Mouse (Mus musculus) lung, adult 2 months (tissue): ENCODE results near the gene Slfnl1. TPM values are rescaled to one million over a fixed set of nuclear protein-coding genes. Genes with fewer than 3 reads are reported as not detected.

Experiments used
- DNase-seq: peaks from one replicate; pipeline ENCODE4 v3.0.0; 2022
- H3K4me1 ChIP-seq: fragments of 200-500 bp; 2 replicates; pipeline ENCODE4 v1.6.1; 2011; ENCODE audit warnings: low read length; ENCODE audit not compliant: control insufficient read depth, insufficient read depth
- H3K4me3 ChIP-seq: fragments of 200-500 bp; replicated peaks from 2 replicates; pipeline ENCODE3; 2011; ENCODE audit warnings: low read depth, mild to moderate bottlenecking, control low read depth, low read length; ENCODE audit errors: extremely low read depth
- CTCF ChIP-seq: fragments of 200-500 bp; IDR thresholded peaks from 2 replicates; pipeline ENCODE4 v1.5.1; 2011; ENCODE audit warnings: mild to moderate bottlenecking, low read length, control low read depth; ENCODE audit not compliant: insufficient read depth
- POLR2A ChIP-seq: fragments of 200-500 bp; IDR thresholded peaks from 2 replicates; pipeline ENCODE4 v1.6.1; 2011; ENCODE audit warnings: low read depth, mild to moderate bottlenecking, control low read depth, low read length, borderline replicate concordance; ENCODE audit errors: extremely low read depth
- WGBS: fragments of 180-500 bp; shearing (Covaris S2); methylation state at CpG from one replicate; pipeline ENCODE4 v1.1.7; 2018; 5-methylcytosine and 5-hydroxymethylcytosine counted together
- polyA plus RNA-seq: library from polyadenylated mRNA; depleted of rRNA; stranded (reverse); fragments of >200 nt; gene quantifications from 2 replicates; pipeline ENCODE4 v1.2.3, GENCODE M21; 2012; rRNA removed

Slfnl1 gene
- polyA plus RNA-seq = 0.12 and 0.26 TPM in 2 replicates

- DNase-seq = no peak
- TF ChIP-seq POLR2A (no peak), CTCF (no peak)
- no peak within 1 kb of the TSS for H3K4me3 ChIP-seq
- WGBS = 80% methylated on average over 6 of the region's 6 CpGs
- no peaks in the 10 kb centered on the region for H3K4me1 ChIP-seq
Observed at GRCm38 (mm10) chr4:120531986-120532385, at the start of gene Slfnl1. Gene Slfnl1, plus strand, starts transcription at chr4:120532231.

GRCm38 (mm10) chr4:120487707-120488106, 44.3 kb upstream of the Slfnl1 start:
- Histone ChIP-seq H3K4me3 (no peak overlapping the region), H3K4me1 (no peaks in the 10 kb centered on the region; the same call in 1 of the 2 replicates)
- TF ChIP-seq CTCF (no peak), POLR2A (no peak)
- WGBS = 45% methylated on average over 1 of the region's 1 CpGs
- DNase-seq = peak; percentile 6

- TF ChIP-seq POLR2A = no peak
- no peak for TF ChIP-seq CTCF
- no peak overlapping the region for H3K4me3 ChIP-seq
- WGBS = 90% methylated on average over 1 of the region's 1 CpGs
- DNase-seq = no peak
- H3K4me1 ChIP-seq = no peaks in the 10 kb centered on the region
Observed at GRCm38 (mm10) chr4:120506955-120507354, 25.1 kb upstream of the Slfnl1 start.

- H3K4me1 ChIP-seq = no peaks in the 10 kb centered on the region
- H3K4me3 ChIP-seq = no peak overlapping the region
- TF ChIP-seq POLR2A (no peak), CTCF (no peak)
- WGBS = 96% methylated on average over 4 of the region's 4 CpGs
- no peak for DNase-seq
Observed at GRCm38 (mm10) chr4:120511203-120511602, 20.8 kb upstream of the Slfnl1 start.

- TF ChIP-seq CTCF (no peak), POLR2A (no peak)
- Histone ChIP-seq H3K4me3 (no peak overlapping the region), H3K4me1 (no peaks in the 10 kb centered on the region)
- DNase-seq = no peak
- 97% methylated on average over 2 of the region's 2 CpGs for WGBS
Observed at GRCm38 (mm10) chr4:120514366-120514765, 17.7 kb upstream of the Slfnl1 start.

GRCm38 (mm10) chr4:120516491-120516890, 15.5 kb upstream of the Slfnl1 start:
- TF ChIP-seq POLR2A (no peak), CTCF (no peak)
- Histone ChIP-seq H3K4me3 (no peak overlapping the region), H3K4me1 (no peaks in the 10 kb centered on the region)
- peak; percentile 29 for DNase-seq
- 73% methylated on average over 7 of the region's 7 CpGs for WGBS

- H3K4me3 ChIP-seq = no peak overlapping the region
- DNase-seq = no peak
- TF ChIP-seq POLR2A (no peak), CTCF (no peak)
- WGBS = 80% methylated on average over 7 of the region's 7 CpGs
- H3K4me1 ChIP-seq = no peaks in the 10 kb centered on the region
Observed at GRCm38 (mm10) chr4:120516907-120517306, 15.1 kb upstream of the Slfnl1 start.

GRCm38 (mm10) chr4:120517335-120517734, 14.7 kb upstream of the Slfnl1 start:
- 65% methylated on average over 4 of the region's 4 CpGs for WGBS
- peak; percentile 44 for DNase-seq
- H3K4me1 ChIP-seq = no peaks in the 10 kb centered on the region
- no peak for TF ChIP-seq POLR2A
- no peak for TF ChIP-seq CTCF
- H3K4me3 ChIP-seq = no peak overlapping the region

- H3K4me1 ChIP-seq = no peaks in the 10 kb centered on the region
- no peak overlapping the region for H3K4me3 ChIP-seq
- DNase-seq = no peak
- 90% methylated on average over 5 of the region's 5 CpGs for WGBS
- no peak for TF ChIP-seq CTCF
- TF ChIP-seq POLR2A = no peak
Observed at GRCm38 (mm10) chr4:120521761-120522160, 10.3 kb upstream of the Slfnl1 start.

GRCm38 (mm10) chr4:120522351-120522750, 9.7 kb upstream of the Slfnl1 start:
- no peaks in the 10 kb centered on the region for H3K4me1 ChIP-seq
- no peak overlapping the region for H3K4me3 ChIP-seq
- no peak for TF ChIP-seq POLR2A
- no peak for TF ChIP-seq CTCF
- 90% methylated on average over 4 of the region's 4 CpGs for WGBS
- no peak for DNase-seq

GRCm38 (mm10) chr4:120523092-120523491, 8.9 kb upstream of the Slfnl1 start:
- WGBS = 84% methylated on average over 3 of the region's 3 CpGs
- TF ChIP-seq CTCF = no peak
- TF ChIP-seq POLR2A = no peak
- no peak overlapping the region for H3K4me3 ChIP-seq
- DNase-seq = no peak
- H3K4me1 ChIP-seq = no peaks in the 10 kb centered on the region

- DNase-seq = no peak
- TF ChIP-seq POLR2A = no peak
- TF ChIP-seq CTCF = no peak
- no peaks in the 10 kb centered on the region for H3K4me1 ChIP-seq
- no peak overlapping the region for H3K4me3 ChIP-seq
- 83% methylated on average over 9 of the region's 9 CpGs for WGBS
Observed at GRCm38 (mm10) chr4:120528171-120528570, 3.9 kb upstream of the Slfnl1 start.
